8 mouse cellular contexts compared by ENCODE assay signal in genomic region chr3:88191820-88192616, GRCm38 (mm10). TPM values are rescaled to one million over a fixed set of nuclear protein-coding genes. Genes with fewer than 3 reads are reported as not detected.
DNase-seq lines count a peak whose midpoint lies in the region; ATAC-seq and TF ChIP-seq lines count a peak whose summit lies in the region.

No protein-coding gene starts in this region.

- H3K4me2 ChIP-seq in heart, postnatal 0 days (ENCODE audit: low read depth, low read length) = no peak overlapping the region
- no peak overlapping the region for H3K4me2 ChIP-seq in forebrain, embryonic 16.5 days (ENCODE audit: low read length)
- no peak overlapping the region for H3K4me2 ChIP-seq in lung, embryonic 15.5 days

- TF ChIP-seq EP300 in heart, postnatal 0 days (IDR thresholded peaks at IDR 0.05; ENCODE audit: low read depth) = no peak

- 32% methylated on average over 9 of the region's 9 CpGs for WGBS in heart, postnatal 0 days
- WGBS in forebrain, embryonic 16.5 days = 26% methylated on average over 9 of the region's 9 CpGs
- 27% methylated on average over 9 of the region's 9 CpGs for WGBS in lung, embryonic 15.5 days

- H3K27ac ChIP-seq in heart, postnatal 0 days (ENCODE audit: low read depth) = no peak overlapping the region
- no peak overlapping the region for H3K27ac ChIP-seq in forebrain, embryonic 16.5 days (ENCODE audit: low read length)
- H3K27ac ChIP-seq in lung, embryonic 15.5 days = no peak overlapping the region

- no peak overlapping the region for H3K9ac ChIP-seq in heart, postnatal 0 days (replicated peaks; ENCODE audit: low read depth, low read length)
- no peak overlapping the region for H3K9ac ChIP-seq in forebrain, embryonic 16.5 days (replicated peaks; ENCODE audit: low read depth, low read length)
- H3K9ac ChIP-seq in lung, embryonic 15.5 days = no peak overlapping the region

- H3K4me3 ChIP-seq in heart, postnatal 0 days (ENCODE audit: low read depth, low read length) = no peak overlapping the region
- no peak overlapping the region for H3K4me3 ChIP-seq in C2C12 (ENCODE audit: insufficient read depth, poor library complexity, severe bottlenecking)
- H3K4me3 ChIP-seq in forebrain, embryonic 16.5 days (replicated peaks; ENCODE audit: low read length) = no peak overlapping the region
- no peak overlapping the region for H3K4me3 ChIP-seq in lung, embryonic 15.5 days

- H3K36me3 ChIP-seq in heart, postnatal 0 days (replicated peaks; ENCODE audit: control insufficient read depth, insufficient read depth, low read length) = no peaks in the 10 kb centered on the region
- no peaks in the 10 kb centered on the region for H3K36me3 ChIP-seq in C2C12 (ENCODE audit: control insufficient read depth, insufficient read depth)
- H3K36me3 ChIP-seq in forebrain, embryonic 16.5 days (ENCODE audit: control insufficient read depth, insufficient read depth) = no peaks in the 10 kb centered on the region
- no peaks in the 10 kb centered on the region for H3K36me3 ChIP-seq in lung, embryonic 15.5 days

- no peaks in the 10 kb centered on the region for H3K9me3 ChIP-seq in heart, postnatal 0 days (replicated peaks; ENCODE audit: control insufficient read depth, low read length)
- H3K9me3 ChIP-seq in forebrain, embryonic 16.5 days (ENCODE audit: control insufficient read depth, low read length) = no peaks in the 10 kb centered on the region
- H3K9me3 ChIP-seq in lung, embryonic 15.5 days = no peaks in the 10 kb centered on the region

- H3K27me3 ChIP-seq in heart, postnatal 0 days (ENCODE audit: control insufficient read depth, insufficient read depth, low read length) = peaks cover 46% of the 10 kb centered on the region
- peaks cover 33% of the 10 kb centered on the region for H3K27me3 ChIP-seq in C2C12 (ENCODE audit: control insufficient read depth, insufficient read depth, insufficient read length)
- H3K27me3 ChIP-seq in forebrain, embryonic 16.5 days (replicated peaks; ENCODE audit: control insufficient read depth, insufficient read depth, low read length) = no peaks in the 10 kb centered on the region
- peaks cover 48% of the 10 kb centered on the region for H3K27me3 ChIP-seq in lung, embryonic 15.5 days

- H3ac ChIP-seq in C2C12 (ENCODE audit: control insufficient read depth, insufficient read length, low read depth) = no peak overlapping the region

- no peaks in the 10 kb centered on the region for H3K4me1 ChIP-seq in heart, postnatal 0 days (ENCODE audit: control insufficient read depth, insufficient read depth)
- 0 out of 2 replicates have a peak, but pooled peaks cover 1% of the 10 kb centered on the region for H3K4me1 ChIP-seq in forebrain, embryonic 16.5 days (replicated peaks; ENCODE audit: control insufficient read depth, insufficient read depth, low read length)
- no peaks in the 10 kb centered on the region for H3K4me1 ChIP-seq in lung, embryonic 15.5 days

- H3K79me2 ChIP-seq in C2C12 (ENCODE audit: control insufficient read depth, insufficient read depth) = no peaks in the 10 kb centered on the region

- H3K79me3 ChIP-seq in C2C12 (ENCODE audit: low read depth) = no peaks in the 10 kb centered on the region

- ATAC-seq in heart, postnatal 0 days (ENCODE audit: insufficient read depth, low read depth) = peak; percentile 44; the same call in 1 of the 2 replicates
- peak; percentile 83 for ATAC-seq in forebrain, embryonic 16.5 days
- ATAC-seq in lung, embryonic 15.5 days (ENCODE audit: borderline replicate concordance, extremely low read depth, low FRiP score, low TSS enrichment) = peak; percentile 19; the same call in 1 of the 2 replicates

- TF ChIP-seq CTCF in heart, postnatal 0 days (IDR thresholded peaks at IDR 0.05; ENCODE audit: low read depth) = peak; percentile 84
- TF ChIP-seq CTCF in C2C12 (IDR thresholded peaks at IDR 0.05; ENCODE audit: control insufficient read depth, insufficient read depth, insufficient read length) = peak; percentile 38

- no peak for DNase-seq in heart, postnatal 0 days (ENCODE audit: low spot score)
- DNase-seq in heart, adult 8-10 months (ENCODE audit: low spot score) = no peak
- DNase-seq in cerebellum, adult 11 months = peak; percentile 17
- peak; percentile 59 for DNase-seq in retina, postnatal 7 days (ENCODE audit: low read depth, low spot score)
- DNase-seq in right cerebral cortex, adult 18-20 months = no peak

TF ChIP-seq in C2C12, 6 proteins besides CTCF, POLR2A, EP300 and RAD21:
- TF ChIP-seq USF1 (IDR thresholded peaks at IDR 0.05; ENCODE audit: low read depth) (no peak), MAX (IDR thresholded peaks at IDR 0.05) (no peak), CEBPB (IDR thresholded peaks at IDR 0.05; ENCODE audit: low read depth) (no peak), MYOG (IDR thresholded peaks at IDR 0.05; ENCODE audit: control insufficient read depth, extremely low read depth, insufficient read length) (no peak), FOSL1 (IDR thresholded peaks at IDR 0.05; ENCODE audit: insufficient read depth, low read length, poor library complexity, severe bottlenecking) (no peak), MYOD1 (IDR thresholded peaks at IDR 0.05; ENCODE audit: control insufficient read depth, insufficient read length, low read depth) (no peak)
TF ChIP-seq in C2C12: peak in this region for 0.

RNA-seq across cellular contexts. Expression of gene Mef2d, which starts 49.8 kb away (rescaled TPM):
- 70.8 and 75.8 TPM in 2 replicates for total RNA-seq in heart, postnatal 0 days (2014; rRNA removed; ENCODE audit: low replicate concordance)
- 30.0 and 30.8 TPM in 2 replicates for polyA plus RNA-seq in heart, postnatal 0 days (2015; fragmentation: Nextera tagmentation; extraction: Ambion mirVana)
- total RNA-seq in heart, adult 8-10 months (2022) = 100 to 1,000 TPM; 125 to 139 (median 131) TPM
- polyA plus RNA-seq in C2C12 (2012; fragmentation: generic; extraction: Trizol) = 35.3 TPM
- polyA plus RNA-seq in forebrain, embryonic 16.5 days (2015; fragmentation: Nextera tagmentation; extraction: Ambion mirVana) = 25.1 and 28.3 TPM in 2 replicates
- polyA plus RNA-seq in lung, embryonic 15.5 days (2015; fragmentation: Nextera tagmentation; extraction: Ambion mirVana) = 16.7 and 20.4 TPM in 2 replicates

Comparison
In these comparisons a context has a peak if more than half of its experiments do, and no peak if none do; other contexts are left out.
1. ATAC-seq: peak in every context shown above with its lines; median percentile 83 in forebrain, embryonic 16.5 days; 44 in heart, postnatal 0 days; 19 in lung, embryonic 15.5 days.
2. DNase-seq: peak in cerebellum, adult 11 months (single experiment) and retina, postnatal 7 days (single experiment); none in heart, postnatal 0 days (single experiment), heart, adult 8-10 months (single experiment) and right cerebral cortex, adult 18-20 months (single experiment).